Mouse (Mus musculus) midbrain, embryonic 10.5 days (tissue): ENCODE data around the gene Dcun1d2. TPM values are rescaled to one million over a fixed set of nuclear protein-coding genes. Genes with fewer than 3 reads are reported as not detected.

ENCODE experiments used
- DNase-seq: peaks from one replicate; pipeline ENCODE4 v3.0.0-alpha.2; 2017; ENCODE audit warnings: low spot score
- H3K27ac ChIP-seq: fragments of 300-500 bp; sonication (generic); replicated peaks from 2 replicates; pipeline ENCODE4 v1.5.1; 2016; ENCODE audit warnings: mild to moderate bottlenecking
- H3K27me3 ChIP-seq: fragments of 300-500 bp; sonication (generic); 2 replicates; pipeline ENCODE4 v1.6.1; 2016; ENCODE audit warnings: low read depth, mild to moderate bottlenecking; ENCODE audit not compliant: poor library complexity, severe bottlenecking
- H3K36me3 ChIP-seq: fragments of 300-500 bp; sonication (generic); 2 replicates; pipeline ENCODE4 v1.6.1; 2016; ENCODE audit warnings: mild to moderate bottlenecking, moderate library complexity
- H3K4me1 ChIP-seq: fragments of 300-500 bp; sonication (generic); 2 replicates; pipeline ENCODE4 v1.6.1; 2016
- H3K4me3 ChIP-seq: fragments of 300-500 bp; sonication (generic); 2 replicates; pipeline ENCODE4 v1.5.1; 2016; ENCODE audit warnings: mild to moderate bottlenecking, moderate library complexity
- H3K9me3 ChIP-seq: fragments of 300-500 bp; sonication (generic); replicated peaks from 2 replicates; pipeline ENCODE4 v1.6.1; 2016; ENCODE audit warnings: mild to moderate bottlenecking
- WGBS: fragments of 180-500 bp; shearing (Covaris S2); methylation state at CpG from one replicate; pipeline ENCODE4 v1.1.7; 2016; 5-methylcytosine and 5-hydroxymethylcytosine counted together
- polyA plus RNA-seq: library from polyadenylated mRNA; unstranded; fragments of >200 nt; fragmentation: Nextera tagmentation; extraction: Ambion mirVana; gene quantifications from 2 replicates; pipeline ENCODE4 v1.2.1, GENCODE M21; 2016

Dcun1d2 gene
- polyA plus RNA-seq, 1 experiment from 2014 or later: 28.6 TPM

- DNase-seq: no peak
- H3K9me3 ChIP-seq: no peaks in the 10 kb centered on the region
- H3K36me3 ChIP-seq: no peaks in the 10 kb centered on the region
- WGBS: 73% methylated on average over 5 of the region's 5 CpGs
- no peaks in the 10 kb centered on the region for H3K27me3 ChIP-seq
- peaks cover 19% of the 10 kb centered on the region for H3K4me1 ChIP-seq
- H3K4me3 ChIP-seq: no peak overlapping the region
- H3K27ac ChIP-seq: no peak overlapping the region
Observed at GRCm38 (mm10) chr8:13217093-13217492, 70.8 kb downstream of the Dcun1d2 start.

- no peak for DNase-seq
- no peak overlapping the region for H3K27ac ChIP-seq
- peaks cover 19% of the 10 kb centered on the region for H3K4me1 ChIP-seq
- no peaks in the 10 kb centered on the region for H3K36me3 ChIP-seq
- no peak overlapping the region for H3K4me3 ChIP-seq
- no peaks in the 10 kb centered on the region for H3K9me3 ChIP-seq
- no peaks in the 10 kb centered on the region for H3K27me3 ChIP-seq
- 77% methylated on average over 8 of the region's 8 CpGs for WGBS
Observed at GRCm38 (mm10) chr8:13216386-13216785, 71.5 kb downstream of the Dcun1d2 start.

GRCm38 (mm10) chr8:13213479-13214268, 74.3 kb downstream of the Dcun1d2 start:
- peak; percentile 83 for DNase-seq
- H3K27ac ChIP-seq: peak overlapping the region; percentile 42; the same call in 1 of the 2 replicates
- WGBS: 29% methylated on average over 10 of the region's 10 CpGs

GRCm38 (mm10) chr8:13209770-13210169, 78.2 kb downstream of the Dcun1d2 start:
- Histone ChIP-seq H3K4me3 (no peak overlapping the region), H3K9me3 (no peaks in the 10 kb centered on the region), H3K27me3 (no peaks in the 10 kb centered on the region), H3K4me1 (peaks cover 21% of the 10 kb centered on the region), H3K36me3 (no peaks in the 10 kb centered on the region), H3K27ac (no peak overlapping the region)
- 89% methylated on average over 1 of the region's 1 CpGs for WGBS
- no peak for DNase-seq

More at GRCm38 (mm10) chr8:13213479-13214268, 74.3 kb downstream of the Dcun1d2 start:
- no peak overlapping the region for H3K4me3 ChIP-seq
- no peaks in the 10 kb centered on the region for H3K36me3 ChIP-seq
- no peaks in the 10 kb centered on the region for H3K9me3 ChIP-seq
- no peaks in the 10 kb centered on the region for H3K27me3 ChIP-seq
- H3K4me1 ChIP-seq: peaks cover 19% of the 10 kb centered on the region

- no peak for DNase-seq
- 50% methylated on average over 6 of the region's 6 CpGs for WGBS
- Histone ChIP-seq H3K27me3 (no peaks in the 10 kb centered on the region), H3K4me1 (peaks cover 19% of the 10 kb centered on the region), H3K9me3 (no peaks in the 10 kb centered on the region), H3K4me3 (no peak overlapping the region), H3K36me3 (no peaks in the 10 kb centered on the region), H3K27ac (no peak overlapping the region)
Observed at GRCm38 (mm10) chr8:13208627-13209355, 79.1 kb downstream of the Dcun1d2 start.

GRCm38 (mm10) chr8:13206290-13206689, 81.6 kb downstream of the Dcun1d2 start:
- Histone ChIP-seq H3K36me3 (no peaks in the 10 kb centered on the region), H3K4me3 (no peak overlapping the region), H3K27me3 (peaks cover 24% of the 10 kb centered on the region)

More at GRCm38 (mm10) chr8:13206290-13206689, 81.6 kb downstream of the Dcun1d2 start:
- H3K27ac ChIP-seq: no peak overlapping the region
- H3K9me3 ChIP-seq: no peaks in the 10 kb centered on the region
- WGBS: 44% methylated on average over 5 of the region's 5 CpGs
- DNase-seq: no peak
- H3K4me1 ChIP-seq: peaks cover 8% of the 10 kb centered on the region

Other genes with a start within 250 kb of the Dcun1d2 start
- 0.29 and 0.32 TPM in 2 replicates for gene Proz, start 227.2 kb downstream of the Dcun1d2 start, polyA plus RNA-seq
- 58.8 and 60.7 TPM in 2 replicates for gene Pcid2, start 182.7 kb downstream of the Dcun1d2 start, polyA plus RNA-seq
- 77.9 and 83.2 TPM in 2 replicates for gene Cul4a, start 182.5 kb downstream of the Dcun1d2 start, polyA plus RNA-seq
- 221 and 223 TPM in 2 replicates for gene Lamp1, start 129.0 kb downstream of the Dcun1d2 start, polyA plus RNA-seq
- 19.9 and 22.3 TPM in 2 replicates for gene Grtp1, start 87.5 kb downstream of the Dcun1d2 start, polyA plus RNA-seq
- gene Adprhl1, start 34.0 kb downstream of the Dcun1d2 start, polyA plus RNA-seq: 0.19 TPM in 1 of 2 replicates, not detected in the other
- 31.6 and 40.6 TPM in 2 replicates for gene Tmco3, start 59 bp upstream of the Dcun1d2 start, polyA plus RNA-seq
- 184 and 201 TPM in 2 replicates for gene Tfdp1, start 50.6 kb upstream of the Dcun1d2 start, polyA plus RNA-seq
- gene Atp4b, start 108.7 kb upstream of the Dcun1d2 start, polyA plus RNA-seq: not detected in 2 replicates
- 0.02 TPM in 1 of 2 replicates, not detected in the other for gene Grk1, start 117.0 kb upstream of the Dcun1d2 start, polyA plus RNA-seq
- 0.10 TPM in 1 of 2 replicates, not detected in the other for gene Tmem255b, start 147.1 kb upstream of the Dcun1d2 start, polyA plus RNA-seq
- 8.9 and 14.6 TPM in 2 replicates for gene Gas6, start 206.4 kb upstream of the Dcun1d2 start, polyA plus RNA-seq